Mouse (Mus musculus): ENCODE data around the gene Zfp644. TPM values are rescaled to one million over a fixed set of nuclear protein-coding genes. Genes with fewer than 3 reads are reported as not detected.
A peak's percentile ranks its signal among the peaks of the same experiment; 100 is the strongest.

Gene Zfp644
- polyA plus RNA-seq, 2 experiments = 38.9 to 85.4 TPM

DNA sequence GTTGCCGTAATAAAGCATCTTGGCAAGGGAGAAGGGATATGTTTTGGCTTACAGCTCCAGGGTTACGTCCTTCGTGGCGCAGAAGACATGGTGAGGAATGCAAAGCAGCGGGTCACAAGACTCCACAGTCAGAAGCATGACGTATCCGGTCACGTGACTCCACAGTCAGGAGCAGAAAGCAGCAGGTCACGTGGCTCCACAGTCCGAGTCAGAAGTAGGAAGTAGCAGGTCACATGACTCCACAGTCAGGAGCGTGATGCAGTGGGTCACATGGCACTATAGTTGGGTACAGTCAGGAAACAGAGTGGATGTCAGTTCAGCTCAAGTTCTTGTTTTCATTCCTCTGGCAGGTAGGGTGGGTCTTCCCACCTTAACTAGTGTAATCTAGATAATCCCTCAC is 107.4 kb downstream of the Zfp644 start:
- no peak for TF ChIP-seq POLR2A (IDR thresholded peaks at IDR 0.05; ENCODE audit: borderline replicate concordance, extremely low read depth, insufficient read depth, insufficient read length)
- Histone ChIP-seq H3K27ac (replicated peaks; ENCODE audit: low read depth, low read length) (no peak overlapping the region), H3K9ac (ENCODE audit: low read depth, low read length, severe bottlenecking) (no peak overlapping the region), H3K27me3 (ENCODE audit: control insufficient read depth, insufficient read depth, low read length) (no peaks in the 10 kb centered on the region), H3K4me3 (replicated peaks; ENCODE audit: low read length) (no peak overlapping the region), H3K4me2 (replicated peaks; ENCODE audit: low read depth, low read length, severe bottlenecking) (no peak overlapping the region), H3K9me3 (ENCODE audit: control insufficient read depth, low read length) (no peaks in the 10 kb centered on the region), H3K36me3 (ENCODE audit: control insufficient read depth, insufficient read depth, low read length) (no peaks in the 10 kb centered on the region), H3K4me1 (ENCODE audit: control insufficient read depth, insufficient read depth, low read length) (no peaks in the 10 kb centered on the region)
- no peak for DNase-seq (ENCODE audit: low spot score)
- ATAC-seq (ENCODE audit: low FRiP score, low read depth) = no peak
- 92% methylated on average over 11 of the region's 11 CpGs for WGBS

GRCm38 (mm10) chr5:106589006-106589405 is 108.1 kb downstream of the Zfp644 start:
- Histone ChIP-seq H3K4me1 (ENCODE audit: control insufficient read depth, insufficient read depth, low read length) (no peaks in the 10 kb centered on the region), H3K27ac (replicated peaks; ENCODE audit: low read depth, low read length) (no peak overlapping the region), H3K4me2 (replicated peaks; ENCODE audit: low read depth, low read length, severe bottlenecking) (no peak overlapping the region), H3K9ac (ENCODE audit: low read depth, low read length, severe bottlenecking) (no peak overlapping the region), H3K4me3 (replicated peaks; ENCODE audit: low read length) (no peak overlapping the region), H3K36me3 (ENCODE audit: control insufficient read depth, insufficient read depth, low read length) (no peaks in the 10 kb centered on the region), H3K27me3 (ENCODE audit: control insufficient read depth, insufficient read depth, low read length) (no peaks in the 10 kb centered on the region), H3K9me3 (ENCODE audit: control insufficient read depth, low read length) (no peaks in the 10 kb centered on the region)
- 94% methylated on average over 9 of the region's 9 CpGs for WGBS
- ATAC-seq (ENCODE audit: low FRiP score, low read depth) (no peak), DNase-seq (ENCODE audit: low spot score) (no peak)
- TF ChIP-seq POLR2A (IDR thresholded peaks at IDR 0.05; ENCODE audit: borderline replicate concordance, extremely low read depth, insufficient read depth, insufficient read length) = no peak

DNA sequence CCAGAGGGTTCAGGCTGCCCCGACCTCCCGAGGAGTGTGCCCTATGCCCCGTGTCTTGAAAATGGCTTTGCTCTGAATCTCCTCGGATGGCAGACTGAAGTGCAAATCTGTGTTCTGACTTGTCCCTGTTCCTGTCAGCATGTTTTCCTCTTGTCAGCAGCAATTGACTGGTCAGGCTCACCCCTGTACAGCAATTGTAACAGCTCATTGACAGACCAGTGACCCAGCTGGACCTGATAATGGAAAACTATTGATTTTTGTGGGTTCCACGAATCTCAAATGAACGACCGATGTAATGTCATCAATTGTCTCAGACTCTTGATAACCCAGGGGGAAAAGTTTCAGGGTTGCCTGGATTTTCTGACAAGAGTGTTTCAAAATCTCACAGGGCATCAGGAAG is 116.1 kb downstream of the Zfp644 start:
- no peak for TF ChIP-seq POLR2A (IDR thresholded peaks at IDR 0.05; ENCODE audit: borderline replicate concordance, extremely low read depth, insufficient read depth, insufficient read length)
- no peak for ATAC-seq (ENCODE audit: low FRiP score, low read depth)
- H3K9ac ChIP-seq (ENCODE audit: low read depth, low read length, severe bottlenecking) = no peak overlapping the region
- H3K4me1 ChIP-seq (ENCODE audit: control insufficient read depth, insufficient read depth, low read length) = no peaks in the 10 kb centered on the region
- H3K9me3 ChIP-seq (ENCODE audit: control insufficient read depth, low read length) = no peaks in the 10 kb centered on the region
- H3K27me3 ChIP-seq (ENCODE audit: control insufficient read depth, insufficient read depth, low read length) = peaks cover 6% of the 10 kb centered on the region
- no peak overlapping the region for H3K4me3 ChIP-seq (replicated peaks; ENCODE audit: low read length)
- no peak for DNase-seq (ENCODE audit: low spot score)
- no peak overlapping the region for H3K4me2 ChIP-seq (replicated peaks; ENCODE audit: low read depth, low read length, severe bottlenecking)
- no peak overlapping the region for H3K27ac ChIP-seq (replicated peaks; ENCODE audit: low read depth, low read length)
- no peaks in the 10 kb centered on the region for H3K36me3 ChIP-seq (ENCODE audit: control insufficient read depth, insufficient read depth, low read length)
- WGBS = 82% methylated on average over 7 of the region's 7 CpGs

- no peaks in the 10 kb centered on the region for H3K9me3 ChIP-seq (ENCODE audit: control insufficient read depth, low read length)
- WGBS = 43% methylated on average over 9 of the region's 9 CpGs
- TF ChIP-seq POLR2A (IDR thresholded peaks at IDR 0.05; ENCODE audit: borderline replicate concordance, extremely low read depth, insufficient read depth, insufficient read length) = no peak
- H3K4me3 ChIP-seq (replicated peaks; ENCODE audit: low read length) = no peak overlapping the region
- no peak for ATAC-seq (ENCODE audit: low FRiP score, low read depth)
- no peak for DNase-seq (ENCODE audit: low spot score)
- H3K27ac ChIP-seq (replicated peaks; ENCODE audit: low read depth, low read length) = no peak overlapping the region
- no peak overlapping the region for H3K9ac ChIP-seq (ENCODE audit: low read depth, low read length, severe bottlenecking)
- H3K4me1 ChIP-seq (ENCODE audit: control insufficient read depth, insufficient read depth, low read length) = no peaks in the 10 kb centered on the region; the same call in 1 of the 2 replicates
- no peaks in the 10 kb centered on the region for H3K36me3 ChIP-seq (ENCODE audit: control insufficient read depth, insufficient read depth, low read length)
- H3K27me3 ChIP-seq (ENCODE audit: control insufficient read depth, insufficient read depth, low read length) = peaks cover 37% of the 10 kb centered on the region
- no peak overlapping the region for H3K4me2 ChIP-seq (replicated peaks; ENCODE audit: low read depth, low read length, severe bottlenecking)
Measured at GRCm38 (mm10) chr5:106577237-106577888, 119.7 kb downstream of the Zfp644 start.

DNA sequence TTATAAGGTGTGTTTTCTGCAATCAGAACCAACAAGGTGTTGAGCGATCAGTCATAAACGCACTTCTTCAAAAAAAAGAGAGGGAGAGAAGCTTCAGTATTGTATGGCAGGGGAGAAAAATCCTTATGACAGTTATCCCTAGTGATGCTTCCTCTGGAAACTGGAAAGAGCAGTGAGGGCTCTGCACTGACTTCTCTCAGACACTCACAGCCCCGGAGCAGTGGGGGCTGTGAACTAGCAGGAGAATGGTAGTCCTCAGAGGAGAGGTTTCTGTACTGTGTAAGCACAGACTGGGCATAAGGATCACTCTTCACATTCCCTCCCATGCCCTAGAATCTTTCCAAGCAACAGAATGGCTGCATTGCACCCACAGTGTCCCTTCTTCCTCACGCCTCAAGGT is 122.0 kb downstream of the Zfp644 start:
- Histone ChIP-seq H3K27ac (replicated peaks; ENCODE audit: low read depth, low read length) (no peak overlapping the region), H3K4me1 (ENCODE audit: control insufficient read depth, insufficient read depth, low read length) (no peaks in the 10 kb centered on the region; the same call in 1 of the 2 replicates), H3K4me2 (replicated peaks; ENCODE audit: low read depth, low read length, severe bottlenecking) (peak overlapping the region; percentile 99; the same call in 1 of the 2 replicates), H3K4me3 (replicated peaks; ENCODE audit: low read length) (peak overlapping the region; percentile 57; the same call in 1 of the 2 replicates), H3K27me3 (ENCODE audit: control insufficient read depth, insufficient read depth, low read length) (peaks cover 39% of the 10 kb centered on the region), H3K36me3 (ENCODE audit: control insufficient read depth, insufficient read depth, low read length) (no peaks in the 10 kb centered on the region), H3K9me3 (ENCODE audit: control insufficient read depth, low read length) (no peaks in the 10 kb centered on the region), H3K9ac (ENCODE audit: low read depth, low read length, severe bottlenecking) (no peak overlapping the region)
- ATAC-seq (ENCODE audit: low FRiP score, low read depth) = no peak
- no peak for TF ChIP-seq POLR2A (IDR thresholded peaks at IDR 0.05; ENCODE audit: borderline replicate concordance, extremely low read depth, insufficient read depth, insufficient read length)
- WGBS = 17% methylated on average over 4 of the region's 4 CpGs
- no peak for DNase-seq (ENCODE audit: low spot score)
